Mouse (Mus musculus) midbrain, embryonic 10.5 days (tissue): Measurements from ENCODE around the gene Mogat2. TPM values are rescaled to one million over a fixed set of nuclear protein-coding genes. Genes with fewer than 3 reads are reported as not detected.
A peak's percentile ranks its signal among the peaks of the same experiment; 100 is the strongest.

Experiments
- DNase-seq: peaks from one replicate; pipeline ENCODE4 v3.0.0-alpha.2; 2017; ENCODE audit warnings: low spot score
- H3K27ac ChIP-seq: fragments of 300-500 bp; sonication (generic); replicated peaks from 2 replicates; pipeline ENCODE4 v1.5.1; 2016; ENCODE audit warnings: mild to moderate bottlenecking
- H3K27me3 ChIP-seq: fragments of 300-500 bp; sonication (generic); 2 replicates; pipeline ENCODE4 v1.6.1; 2016; ENCODE audit warnings: low read depth, mild to moderate bottlenecking; ENCODE audit not compliant: poor library complexity, severe bottlenecking
- H3K36me3 ChIP-seq: fragments of 300-500 bp; sonication (generic); 2 replicates; pipeline ENCODE4 v1.6.1; 2016; ENCODE audit warnings: mild to moderate bottlenecking, moderate library complexity
- H3K4me1 ChIP-seq: fragments of 300-500 bp; sonication (generic); 2 replicates; pipeline ENCODE4 v1.6.1; 2016
- H3K4me3 ChIP-seq: fragments of 300-500 bp; sonication (generic); 2 replicates; pipeline ENCODE4 v1.5.1; 2016; ENCODE audit warnings: mild to moderate bottlenecking, moderate library complexity
- H3K9me3 ChIP-seq: fragments of 300-500 bp; sonication (generic); replicated peaks from 2 replicates; pipeline ENCODE4 v1.6.1; 2016; ENCODE audit warnings: mild to moderate bottlenecking
- WGBS: fragments of 180-500 bp; shearing (Covaris S2); methylation state at CpG from one replicate; pipeline ENCODE4 v1.1.7; 2016; 5-methylcytosine and 5-hydroxymethylcytosine counted together
- polyA plus RNA-seq: library from polyadenylated mRNA; unstranded; fragments of >200 nt; fragmentation: Nextera tagmentation; extraction: Ambion mirVana; gene quantifications from 2 replicates; pipeline ENCODE4 v1.2.1, GENCODE M21; 2016

Gene Mogat2
- polyA plus RNA-seq, result 18.5 and 30.3 TPM in 2 replicates

DNA sequence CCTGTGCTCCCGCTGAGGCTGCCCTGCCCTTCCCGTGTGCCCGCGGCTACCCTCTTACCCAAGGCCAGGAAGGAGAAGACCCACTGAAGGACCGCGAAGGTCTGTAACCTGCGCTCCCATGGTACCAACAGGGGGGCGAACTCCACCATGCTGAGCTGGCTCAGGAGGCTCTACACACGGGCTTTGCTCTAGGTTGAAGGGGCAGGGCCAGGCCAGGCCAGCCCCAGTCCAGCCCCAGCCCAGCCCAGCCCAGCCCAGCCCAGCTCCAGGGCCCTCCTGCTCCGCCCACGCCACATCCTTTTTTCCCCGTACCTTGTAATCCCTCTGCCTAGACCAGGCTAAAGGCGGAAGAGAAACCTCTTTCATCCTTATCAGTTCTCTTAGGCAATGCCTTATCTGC, at the start of gene Mogat2:
Mogat2 (minus strand) TSS at position 203 of the 400 bp plus-strand sequence.
- Histone ChIP-seq H3K27ac (peak within 1 kb of the TSS; percentile 81), H3K27me3 (peaks cover 24% of the 10 kb centered on the region), H3K4me1 (peaks cover 42% of the 10 kb centered on the region), H3K36me3 (no peaks in the 10 kb centered on the region), H3K9me3 (no peaks in the 10 kb centered on the region), H3K4me3 (peak within 1 kb of the TSS; percentile 44)
- DNase-seq, result peak; percentile 44
- WGBS, result 2% methylated on average over 13 of the region's 13 CpGs

DNA sequence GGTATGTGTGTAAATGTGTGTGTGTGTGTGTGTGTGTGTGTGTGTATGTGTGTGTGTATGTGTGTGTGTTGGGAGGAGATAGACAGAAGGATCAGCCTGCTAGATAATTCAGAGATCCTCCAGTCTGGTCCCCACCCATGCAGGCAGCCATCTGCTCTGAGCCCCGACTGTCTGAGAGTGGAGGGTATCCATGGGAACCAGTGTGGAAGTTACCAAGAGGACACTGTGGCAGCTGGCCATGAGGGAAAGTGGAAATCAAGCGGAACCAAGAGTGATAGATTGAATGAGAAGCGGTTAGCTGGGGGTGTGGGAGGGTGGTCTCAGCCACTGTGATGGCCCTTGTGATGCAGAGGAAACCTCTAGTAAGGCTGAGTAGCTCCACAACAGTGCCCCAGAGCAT, 48.9 kb upstream of the Mogat2 start:
- Histone ChIP-seq H3K27me3 (no peaks in the 10 kb centered on the region), H3K9me3 (peaks cover 10% of the 10 kb centered on the region; the same call in 1 of the 2 replicates), H3K4me3 (no peak overlapping the region), H3K4me1 (peaks cover 39% of the 10 kb centered on the region), H3K27ac (peak overlapping the region; percentile 77; the same call in 1 of the 2 replicates), H3K36me3 (peaks cover 12% of the 10 kb centered on the region)
- DNase-seq, result peak; percentile 62
- WGBS, result 37% methylated on average over 3 of the region's 3 CpGs

DNA sequence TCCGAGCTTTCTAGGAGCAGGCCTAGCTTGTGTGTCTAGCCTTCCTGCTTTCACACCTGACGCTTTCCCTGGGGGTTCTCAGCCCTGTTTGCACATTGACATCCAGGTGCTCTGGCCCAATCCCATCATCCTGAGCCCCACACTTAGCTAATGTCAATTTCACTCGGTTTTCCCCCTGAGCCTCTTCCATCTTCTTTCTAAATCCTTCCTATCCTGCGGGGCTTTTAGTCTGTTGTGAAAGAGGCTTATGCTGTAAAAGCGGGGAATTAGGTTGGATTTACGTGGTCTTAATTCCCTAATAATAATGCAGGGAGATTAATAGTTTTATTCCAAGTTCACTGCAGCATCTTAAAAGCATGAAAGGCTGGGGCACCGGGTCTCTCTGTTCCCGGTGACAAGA, 41.2 kb upstream of the Mogat2 start:
- Histone ChIP-seq H3K4me1 (peaks cover 24% of the 10 kb centered on the region), H3K27ac (no peak overlapping the region), H3K4me3 (no peak overlapping the region), H3K27me3 (peaks cover 54% of the 10 kb centered on the region), H3K36me3 (peaks cover 8% of the 10 kb centered on the region; the same call in 1 of the 2 replicates), H3K9me3 (no peaks in the 10 kb centered on the region)
- DNase-seq, result no peak
- WGBS, result 41% methylated on average over 8 of the region's 8 CpGs

DNA sequence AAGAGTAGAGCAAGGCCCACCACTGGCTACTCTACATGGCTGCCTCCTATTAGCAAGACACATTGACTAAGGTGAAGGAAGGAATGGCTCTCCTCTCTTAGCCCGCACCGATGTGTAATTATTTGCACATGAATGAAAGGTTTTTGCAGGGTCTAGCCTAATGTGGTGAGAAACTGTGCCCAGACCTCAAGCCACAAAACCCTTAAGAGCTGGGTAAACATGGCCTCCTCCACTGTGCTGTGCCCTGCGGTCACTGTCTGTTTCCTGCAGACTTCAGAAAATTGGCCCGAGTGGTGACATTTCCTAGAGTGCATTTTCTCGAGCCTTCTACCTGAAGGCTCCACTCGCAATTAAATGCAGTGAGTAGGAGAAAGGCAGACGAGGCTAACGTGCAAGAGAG, 39.9 kb upstream of the Mogat2 start:
- Histone ChIP-seq H3K4me1 (peaks cover 24% of the 10 kb centered on the region), H3K27me3 (peaks cover 63% of the 10 kb centered on the region)
- DNase-seq, result no peak

DNA sequence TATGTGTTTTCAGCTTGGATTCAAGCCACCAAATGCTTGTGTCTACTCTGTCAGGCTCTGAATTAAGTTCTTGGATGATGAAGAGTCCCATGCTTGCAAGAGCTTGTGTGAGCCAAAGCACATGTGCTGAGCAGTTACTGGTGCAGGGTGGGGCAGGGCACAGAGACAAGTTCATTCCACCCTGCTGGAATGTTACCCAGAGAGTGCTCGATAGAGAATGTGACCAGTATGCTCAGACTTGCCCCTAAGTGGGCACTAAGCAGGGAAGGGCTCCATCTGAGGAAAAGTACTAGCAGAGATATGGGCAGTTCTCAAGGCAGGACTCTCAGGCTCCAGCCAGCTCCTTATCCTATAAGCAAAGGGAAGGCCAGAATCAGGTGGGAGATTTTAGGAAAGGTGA, 38.3 kb upstream of the Mogat2 start:
- Histone ChIP-seq H3K36me3 (peaks cover 8% of the 10 kb centered on the region; the same call in 1 of the 2 replicates), H3K9me3 (no peaks in the 10 kb centered on the region), H3K4me1 (peaks cover 26% of the 10 kb centered on the region), H3K4me3 (no peak overlapping the region), H3K27ac (no peak overlapping the region), H3K27me3 (peaks cover 63% of the 10 kb centered on the region)
- DNase-seq, result no peak
- 81% methylated on average over 1 of the region's 1 CpGs for WGBS

More for the DNA sequence above, 39.9 kb upstream of the Mogat2 start:
- Histone ChIP-seq H3K36me3 (peaks cover 6% of the 10 kb centered on the region; the same call in 1 of the 2 replicates), H3K4me3 (no peak overlapping the region), H3K9me3 (no peaks in the 10 kb centered on the region), H3K27ac (no peak overlapping the region)
- 86% methylated on average over 8 of the region's 8 CpGs for WGBS

DNA sequence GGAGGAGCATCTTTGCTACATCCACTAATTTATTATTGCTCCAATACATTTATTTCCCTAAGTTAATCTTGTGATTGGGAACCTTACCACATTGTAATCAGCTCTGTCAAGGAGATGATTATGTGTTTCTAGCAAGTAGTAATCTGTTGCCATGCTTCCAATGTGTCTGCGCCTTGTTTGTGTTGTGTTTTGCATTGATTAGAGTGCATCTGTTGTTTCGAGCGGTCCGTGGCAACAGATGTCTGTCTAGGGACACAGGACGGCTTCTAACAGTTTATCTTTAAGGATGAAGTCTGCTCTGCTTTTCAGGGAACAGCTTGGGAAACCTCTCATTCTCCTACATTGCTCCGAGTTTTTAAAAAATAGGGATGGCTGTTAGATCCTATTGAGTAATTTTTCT, 36.7 kb upstream of the Mogat2 start:
- WGBS, result 85% methylated on average over 6 of the region's 6 CpGs
- Histone ChIP-seq H3K4me1 (peaks cover 36% of the 10 kb centered on the region), H3K4me3 (no peak overlapping the region), H3K27me3 (peaks cover 64% of the 10 kb centered on the region), H3K27ac (no peak overlapping the region), H3K36me3 (peaks cover 10% of the 10 kb centered on the region; the same call in 1 of the 2 replicates), H3K9me3 (no peaks in the 10 kb centered on the region)
- DNase-seq, result no peak

DNA sequence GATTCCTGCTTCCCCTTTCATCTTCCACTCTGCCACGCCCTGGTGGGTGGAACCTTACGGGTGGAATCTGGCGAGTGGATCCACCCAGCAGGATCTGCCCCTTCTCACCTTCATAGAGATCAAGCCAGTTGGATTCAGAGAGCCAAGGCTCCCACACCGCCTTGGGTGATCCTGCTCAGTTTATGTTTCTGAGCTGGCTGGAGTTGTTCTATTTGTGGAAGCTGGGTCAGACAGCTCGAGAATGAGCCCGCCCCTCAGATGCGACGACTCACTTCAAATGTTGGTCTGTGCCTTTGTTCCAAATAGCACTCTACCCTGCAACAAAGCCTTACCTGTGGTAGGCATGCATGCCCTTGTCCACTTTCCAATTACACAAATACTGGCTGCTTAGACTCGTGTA, 33.2 kb upstream of the Mogat2 start:
- no peaks in the 10 kb centered on the region for H3K9me3 ChIP-seq
- H3K27ac ChIP-seq, result no peak overlapping the region
- WGBS, result 78% methylated on average over 9 of the region's 9 CpGs
- peak overlapping the region; percentile 74 for H3K4me3 ChIP-seq
- H3K36me3 ChIP-seq, result peaks cover 9% of the 10 kb centered on the region; the same call in 1 of the 2 replicates
- H3K27me3 ChIP-seq, result peaks cover 68% of the 10 kb centered on the region
- H3K4me1 ChIP-seq, result peaks cover 52% of the 10 kb centered on the region
- no peak for DNase-seq

DNA sequence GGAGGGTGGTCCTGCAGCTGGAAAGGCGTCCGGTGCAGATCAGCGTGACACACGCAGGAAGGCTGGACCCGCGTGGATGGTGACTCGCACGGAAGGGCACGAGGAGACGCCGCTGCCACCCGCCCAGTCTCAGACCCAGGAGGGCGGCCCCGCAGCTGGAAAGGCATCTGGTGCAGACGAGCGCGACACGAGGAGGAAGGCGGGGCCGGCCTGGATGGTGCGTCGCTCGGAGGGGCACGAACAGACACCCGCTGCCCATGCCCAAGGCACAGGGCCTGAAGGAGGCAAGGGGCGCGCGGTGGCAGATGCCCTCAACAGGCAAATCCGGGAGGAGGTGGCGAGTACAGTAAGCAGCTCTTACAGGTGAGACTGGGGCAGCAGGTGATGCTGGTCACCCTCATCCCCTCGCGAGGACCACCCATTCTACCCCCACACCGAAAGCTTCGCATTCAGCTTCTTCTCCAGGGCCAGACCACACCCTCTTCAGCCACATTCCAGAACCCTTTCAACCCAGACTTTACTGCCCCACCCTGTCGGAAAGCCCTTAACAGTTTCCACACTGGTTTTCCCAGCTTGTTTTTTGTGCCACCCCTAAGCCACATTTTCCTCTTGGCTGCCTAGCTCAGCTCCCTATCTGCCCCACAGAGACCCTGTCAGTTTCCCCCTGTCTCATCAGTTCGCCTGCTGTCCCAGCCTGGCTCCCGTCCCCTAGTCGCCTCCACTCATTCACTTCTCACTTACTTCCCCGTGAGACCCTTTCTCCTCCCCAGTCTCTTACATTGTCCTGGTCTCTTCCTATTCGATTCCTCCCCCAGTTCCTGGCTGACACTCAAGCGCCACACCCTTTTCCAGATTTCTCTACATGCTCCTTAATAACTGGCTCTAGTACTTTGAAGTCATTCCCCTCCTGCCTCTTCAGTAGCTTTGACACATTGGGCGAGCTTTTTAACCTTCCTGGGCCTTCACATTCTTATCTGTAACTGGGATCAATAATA, 30.8 kb upstream of the Mogat2 start:
- peak; percentile 41 for DNase-seq
- peak overlapping the region; percentile 74 for H3K4me3 ChIP-seq
- 0 out of 2 replicates have a peak, but pooled peaks cover 4% of the 10 kb centered on the region for H3K36me3 ChIP-seq
- WGBS, result 7% methylated on average over 42 of the region's 42 CpGs
- peak overlapping the region; percentile 92 for H3K27ac ChIP-seq
- H3K9me3 ChIP-seq, result no peaks in the 10 kb centered on the region
- H3K4me1 ChIP-seq, result peaks cover 56% of the 10 kb centered on the region
- H3K27me3 ChIP-seq, result peaks cover 84% of the 10 kb centered on the region

DNA sequence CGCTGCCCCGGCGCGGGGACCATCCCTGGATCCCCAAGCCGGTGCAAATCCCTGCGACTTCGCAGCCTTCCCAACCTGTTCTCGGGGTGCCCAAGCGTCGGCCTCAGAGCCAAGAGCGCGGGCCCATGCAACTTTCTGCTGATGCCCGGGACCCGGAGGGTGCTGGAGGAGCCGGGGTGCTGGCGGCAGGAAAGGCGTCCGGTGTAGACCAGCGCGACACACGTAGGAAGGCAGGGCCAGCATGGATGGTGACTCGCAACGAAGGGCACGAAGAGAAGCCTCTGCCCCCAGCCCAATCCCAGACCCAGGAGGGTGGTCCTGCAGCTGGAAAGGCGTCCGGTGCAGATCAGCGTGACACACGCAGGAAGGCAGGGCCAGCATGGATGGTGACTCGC, 30.1 kb upstream of the Mogat2 start:
- Histone ChIP-seq H3K27ac (peak overlapping the region; percentile 92), H3K4me3 (peak overlapping the region; percentile 74), H3K4me1 (peaks cover 56% of the 10 kb centered on the region), H3K9me3 (no peaks in the 10 kb centered on the region), H3K36me3 (0 out of 2 replicates have a peak, but pooled peaks cover 4% of the 10 kb centered on the region), H3K27me3 (peaks cover 76% of the 10 kb centered on the region)
- 1% methylated on average over 27 of the region's 29 CpGs for WGBS
- DNase-seq, result no peak

DNA sequence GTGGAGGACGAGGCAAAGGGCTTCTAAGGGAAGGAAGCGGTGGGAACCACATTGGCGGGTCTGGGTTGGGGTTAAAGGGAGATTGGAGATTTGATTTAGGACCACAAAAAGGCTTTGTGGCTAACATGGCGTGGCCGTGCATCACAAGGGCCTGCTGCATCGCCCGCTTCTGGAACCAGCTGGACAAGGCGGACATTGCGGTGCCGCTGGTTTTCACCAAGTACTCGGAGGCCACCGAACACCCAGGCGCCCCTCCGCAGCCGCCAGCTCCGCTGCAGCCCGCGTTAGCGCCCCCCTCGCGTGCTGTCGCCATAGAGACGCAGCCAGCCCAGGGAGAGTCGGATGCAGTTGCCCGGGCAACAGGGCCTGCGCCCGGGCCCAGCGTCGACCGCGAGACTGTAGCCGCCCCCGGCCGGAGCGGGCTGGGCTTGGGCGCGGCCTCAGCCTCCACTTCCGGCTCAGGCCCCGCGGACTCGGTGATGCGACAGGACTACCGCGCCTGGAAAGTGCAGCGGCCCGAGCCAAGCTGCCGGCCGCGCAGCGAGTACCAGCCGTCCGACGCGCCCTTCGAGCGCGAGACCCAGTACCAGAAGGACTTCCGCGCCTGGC, 29.6 kb upstream of the Mogat2 start:
- H3K27ac ChIP-seq, result peak overlapping the region; percentile 92
- H3K4me1 ChIP-seq, result peaks cover 56% of the 10 kb centered on the region
- H3K27me3 ChIP-seq, result peaks cover 75% of the 10 kb centered on the region
- H3K9me3 ChIP-seq, result no peaks in the 10 kb centered on the region
- DNase-seq, result peak; percentile 92
- under 1% methylated on average over 59 of the region's 59 CpGs for WGBS
- 0 out of 2 replicates have a peak, but pooled peaks cover 4% of the 10 kb centered on the region for H3K36me3 ChIP-seq
- peak overlapping the region; percentile 74 for H3K4me3 ChIP-seq

DNA sequence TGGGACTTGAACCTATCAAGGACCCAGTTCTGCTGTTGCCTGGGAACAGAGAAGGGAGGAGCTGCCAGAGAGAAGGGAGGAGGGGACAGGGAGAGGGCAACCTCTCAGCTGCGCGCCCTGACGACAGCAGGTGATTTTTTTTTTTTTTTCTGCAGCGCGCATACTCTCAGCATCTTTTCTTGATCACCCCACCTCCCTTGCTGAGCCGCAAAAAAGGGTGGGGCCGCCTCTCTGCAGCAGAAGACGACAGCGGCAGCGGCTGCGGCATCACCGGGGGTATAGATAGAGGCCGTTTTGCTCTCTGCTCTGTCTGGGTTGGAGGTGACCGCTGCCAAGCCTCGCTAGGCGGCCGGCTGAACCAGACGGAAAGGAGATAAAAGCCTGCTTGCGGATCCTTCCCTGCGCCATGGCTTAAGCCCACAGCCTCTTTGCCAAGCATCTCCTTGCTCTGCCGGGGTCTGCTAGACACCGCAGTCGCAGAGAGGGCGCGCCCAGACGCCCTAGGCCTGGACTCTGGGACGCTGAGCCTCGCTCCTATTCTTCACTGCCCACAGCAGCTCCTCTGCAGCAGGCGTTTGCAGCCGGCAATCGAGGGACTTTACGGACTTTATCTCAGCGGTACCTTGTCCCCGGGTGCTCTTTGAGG, 29.0 kb upstream of the Mogat2 start, which contains the start of gene Map6:
Map6 (plus strand) TSS at position 197 of the 646 bp plus-strand sequence.
- Histone ChIP-seq H3K9me3 (no peaks in the 10 kb centered on the region), H3K4me1 (peaks cover 56% of the 10 kb centered on the region), H3K4me3 (peak within 1 kb of the TSS; percentile 74), H3K36me3 (0 out of 2 replicates have a peak, but pooled peaks cover 4% of the 10 kb centered on the region), H3K27ac (peak within 1 kb of the TSS; percentile 92), H3K27me3 (peaks cover 75% of the 10 kb centered on the region)
- under 1% methylated on average over 34 of the region's 34 CpGs for WGBS
- peak; percentile 74 for DNase-seq

DNA sequence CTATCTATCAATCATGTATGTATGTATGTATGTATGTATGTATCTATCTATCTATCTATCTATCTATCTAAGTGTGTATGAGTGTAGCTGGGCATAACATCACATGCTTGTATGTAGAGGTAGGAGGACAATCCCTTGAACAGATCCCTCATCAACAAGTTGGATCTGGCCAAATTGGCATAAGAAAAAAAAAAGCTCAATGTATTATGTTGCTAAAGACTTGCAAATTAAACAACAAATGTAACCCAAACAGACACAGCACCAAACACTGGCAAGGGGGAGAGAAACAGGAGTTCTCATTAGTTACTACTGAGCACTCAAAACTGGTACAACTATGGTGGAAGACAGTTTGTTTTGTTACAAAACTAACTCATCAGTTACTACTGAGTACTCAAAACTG, 26.2 kb upstream of the Mogat2 start:
- no peaks in the 10 kb centered on the region for H3K36me3 ChIP-seq
- no peaks in the 10 kb centered on the region for H3K9me3 ChIP-seq
- H3K4me3 ChIP-seq, result no peak overlapping the region
- no peak overlapping the region for H3K27ac ChIP-seq
- peaks cover 34% of the 10 kb centered on the region for H3K4me1 ChIP-seq
- DNase-seq, result no peak
- peaks cover 52% of the 10 kb centered on the region for H3K27me3 ChIP-seq
